Mouse (Mus musculus): ENCODE measurements at regions not wholly inside any gene's neighbourhood (a gene's known extent, or its start where the extent isn't known, plus 50 kb on each side); places are given as distances from the start of the nearest gene placed in this dataset.

GRCm38 (mm10) chr3:115655020-115655419 is 59.9 kb downstream of the S1pr1 start:
- in situ Hi-C loops (cut with MboI; ENCODE audit: unreplicated experiment in 2 of 2), result loop anchor here (5.0 to 25.0 kb wide), 2 partner anchors 132 to 142 kb away; no protein-coding TSS in a partner anchor

GRCm38 (mm10) chr3:115652236-115652635 is 62.6 kb downstream of the S1pr1 start:
- in situ Hi-C loops (cut with MboI; ENCODE audit: unreplicated experiment in 2 of 2), result loop anchor here in 1 of 2 experiments (25.0 kb wide), 1 partner anchor 135 kb away; no protein-coding TSS in a partner anchor

GRCm38 (mm10) chr3:115649338-115650117 is 65.3 kb downstream of the S1pr1 start:
- in situ Hi-C loops (cut with MboI; ENCODE audit: unreplicated experiment in 2 of 2), result loop anchor here in 1 of 2 experiments (10.0 to 25.0 kb wide), 2 partner anchors 55 to 138 kb away; no protein-coding TSS in a partner anchor

GRCm38 (mm10) chr3:115646993-115647392 is 67.9 kb downstream of the S1pr1 start:
- in situ Hi-C loops (cut with MboI; ENCODE audit: unreplicated experiment in 2 of 2), result loop anchor here in 1 of 2 experiments (10.0 kb wide), 1 partner anchor 52 kb away; no protein-coding TSS in a partner anchor

GRCm38 (mm10) chr3:115644307-115644706 is 70.6 kb downstream of the S1pr1 start:
- in situ Hi-C loops (cut with MboI; ENCODE audit: unreplicated experiment in 2 of 2), result loop anchor here (5.0 to 10.0 kb wide), 2 partner anchors 47 to 50 kb away; no protein-coding TSS in a partner anchor

GRCm38 (mm10) chr3:115642846-115643260 is 72.0 kb downstream of the S1pr1 start:
- in situ Hi-C loops (cut with MboI; ENCODE audit: unreplicated experiment in 2 of 2), result loop anchor here (5.0 to 10.0 kb wide), 2 partner anchors 46 to 48 kb away; no protein-coding TSS in a partner anchor

GRCm38 (mm10) chr3:115642001-115642845 is 72.6 kb downstream of the S1pr1 start:
- in situ Hi-C loops (cut with MboI; ENCODE audit: unreplicated experiment in 2 of 2), result loop anchor here (5.0 to 10.0 kb wide), 2 partner anchors 45 to 47 kb away; no protein-coding TSS in a partner anchor

- in situ Hi-C loops (cut with MboI; ENCODE audit: unreplicated experiment in 2 of 2), result loop anchor here (5.0 to 10.0 kb wide), 2 partner anchors 44 to 47 kb away; no protein-coding TSS in a partner anchor
Observed at GRCm38 (mm10) chr3:115641411-115641810, 73.5 kb downstream of the S1pr1 start.

- in situ Hi-C loops (cut with MboI; ENCODE audit: unreplicated experiment in 2 of 2), result no loop called here
Observed at GRCm38 (mm10) chr3:115635487-115635886, 79.4 kb downstream of the S1pr1 start.

GRCm38 (mm10) chr3:115635081-115635480 is 79.8 kb downstream of the S1pr1 start:
- in situ Hi-C loops (cut with MboI; ENCODE audit: unreplicated experiment in 2 of 2), result no loop called here

GRCm38 (mm10) chr3:115632417-115632743 is 82.5 kb downstream of the S1pr1 start:
- in situ Hi-C loops (cut with MboI; ENCODE audit: unreplicated experiment in 2 of 2), result no loop called here

- in situ Hi-C loops (cut with MboI; ENCODE audit: unreplicated experiment in 2 of 2), result no loop called here
Observed at GRCm38 (mm10) chr3:115631573-115632416, 83.1 kb downstream of the S1pr1 start.

- in situ Hi-C loops (cut with MboI; ENCODE audit: unreplicated experiment in 2 of 2), result loop anchor here (10.0 to 25.0 kb wide), 3 partner anchors 689 to 1961 kb away; no protein-coding TSS in a partner anchor
Observed at GRCm38 (mm10) chr3:115622920-115623319, 92.0 kb downstream of the S1pr1 start.

GRCm38 (mm10) chr3:115622300-115622699 is 92.6 kb downstream of the S1pr1 start:
- in situ Hi-C loops (cut with MboI; ENCODE audit: unreplicated experiment in 2 of 2), result loop anchor here (10.0 to 25.0 kb wide), 3 partner anchors 690 to 1960 kb away; no protein-coding TSS in a partner anchor

GRCm38 (mm10) chr3:115619970-115620369 is 94.9 kb downstream of the S1pr1 start:
- in situ Hi-C loops (cut with MboI; ENCODE audit: unreplicated experiment in 2 of 2), result loop anchor here (5.0 to 25.0 kb wide), 6 partner anchors 93 to 1958 kb away; no protein-coding TSS in a partner anchor

- in situ Hi-C loops (cut with MboI; ENCODE audit: unreplicated experiment in 2 of 2), result loop anchor here (5.0 to 25.0 kb wide), 5 partner anchors 89 to 1954 kb away; no protein-coding TSS in a partner anchor
Observed at GRCm38 (mm10) chr3:115615994-115616598, 98.8 kb downstream of the S1pr1 start.

- in situ Hi-C loops (cut with MboI; ENCODE audit: unreplicated experiment in 2 of 2), result loop anchor here (10.0 to 25.0 kb wide), 3 partner anchors 699 to 1951 kb away; no protein-coding TSS in a partner anchor
Observed at GRCm38 (mm10) chr3:115612859-115613258, 102.0 kb downstream of the S1pr1 start.

GRCm38 (mm10) chr3:115608087-115608486 is 106.8 kb downstream of the S1pr1 start:
- in situ Hi-C loops (cut with MboI; ENCODE audit: unreplicated experiment in 2 of 2), result loop anchor here (25.0 kb wide), 2 partner anchors 704 to 1946 kb away; no protein-coding TSS in a partner anchor

GRCm38 (mm10) chr3:115604734-115605279 is 110.1 kb downstream of the S1pr1 start:
- in situ Hi-C loops (cut with MboI; ENCODE audit: unreplicated experiment in 2 of 2), result loop anchor here (25.0 kb wide), 2 partner anchors 707 to 1943 kb away; no protein-coding TSS in a partner anchor
